Mouse (Mus musculus) retina, postnatal 7 days (tissue): ENCODE measurements around the gene Cbx3.

Experiments
- DNase-seq: peaks from one replicate; pipeline ENCODE4 v3.0.0-alpha.2; 2012; ENCODE audit warnings: low read depth, low spot score

Cbx3 gene

GRCm38 (mm10) chr6:51524321-51524931, 54.3 kb downstream of the Cbx3 start:
- no peak for DNase-seq

- DNase-seq, result no peak
Observed at GRCm38 (mm10) chr6:51525001-51525400, 54.8 kb downstream of the Cbx3 start.

GRCm38 (mm10) chr6:51529457-51529856, 59.3 kb downstream of the Cbx3 start:
- DNase-seq, result no peak
